22 mouse cellular contexts compared by ENCODE assay signal in genomic region chr2:17825271-17825670, GRCm38 (mm10).
DNase-seq lines count a peak whose midpoint lies in the region; ATAC-seq and TF ChIP-seq lines count a peak whose summit lies in the region.
"Had no signal": no experiment of that assay in that cellular context is flagged by ENCODE, and none has a peak within 500 bp of the region (broad histone marks: within the 10 kb centered on the region; RNA-seq: fewer than 3 reads in every experiment).

No protein-coding gene starts in this region.

- no peaks in the 10 kb centered on the region for H3K9me3 ChIP-seq in embryonic facial prominence, embryonic 14.5 days (ENCODE audit: control insufficient read depth, low read length)
- H3K9me3 ChIP-seq in embryonic facial prominence, embryonic 10.5 days, result no peaks in the 10 kb centered on the region
- no peaks in the 10 kb centered on the region for H3K9me3 ChIP-seq in hindbrain, postnatal 0 days (ENCODE audit: low read length)
- no peaks in the 10 kb centered on the region for H3K9me3 ChIP-seq in hindbrain, embryonic 16.5 days (ENCODE audit: control insufficient read depth, low read length)
- H3K9me3 ChIP-seq: embryonic facial prominence, embryonic 13.5 days; forebrain, embryonic 13.5 days; forebrain, embryonic 15.5 days; G1E had no signal

- no peaks in the 10 kb centered on the region for H3K27me3 ChIP-seq in embryonic facial prominence, embryonic 14.5 days (replicated peaks; ENCODE audit: control insufficient read depth, insufficient read depth, low read length)
- no peaks in the 10 kb centered on the region for H3K27me3 ChIP-seq in embryonic facial prominence, embryonic 10.5 days (replicated peaks; ENCODE audit: low read depth, poor library complexity, severe bottlenecking)
- no peaks in the 10 kb centered on the region for H3K27me3 ChIP-seq in hindbrain, postnatal 0 days (ENCODE audit: insufficient read depth, low read length)
- no peaks in the 10 kb centered on the region for H3K27me3 ChIP-seq in hindbrain, embryonic 16.5 days (replicated peaks; ENCODE audit: control insufficient read depth, insufficient read depth, low read length)
- H3K27me3 ChIP-seq: CH12.LX; embryonic facial prominence, embryonic 13.5 days; forebrain, embryonic 13.5 days; forebrain, embryonic 15.5 days; Patski had no signal

- no peak overlapping the region for H3K27ac ChIP-seq in embryonic facial prominence, embryonic 14.5 days (replicated peaks; ENCODE audit: low read depth, low read length)
- no peak overlapping the region for H3K27ac ChIP-seq in embryonic facial prominence, embryonic 10.5 days (replicated peaks)
- no peak overlapping the region for H3K27ac ChIP-seq in hindbrain, postnatal 0 days
- no peak overlapping the region for H3K27ac ChIP-seq in hindbrain, embryonic 16.5 days (ENCODE audit: low read depth, low read length)
- H3K27ac ChIP-seq: embryonic facial prominence, embryonic 13.5 days; forebrain, embryonic 13.5 days; forebrain, embryonic 15.5 days had no signal

- TF ChIP-seq CTCF in hindbrain, postnatal 0 days (IDR thresholded peaks at IDR 0.05; ENCODE audit: low read depth), result no peak

- H3K4me1 ChIP-seq in embryonic facial prominence, embryonic 14.5 days (ENCODE audit: control insufficient read depth, insufficient read depth, low read length), result no peaks in the 10 kb centered on the region
- no peaks in the 10 kb centered on the region for H3K4me1 ChIP-seq in embryonic facial prominence, embryonic 10.5 days
- H3K4me1 ChIP-seq in hindbrain, postnatal 0 days (ENCODE audit: insufficient read depth, low read length), result no peaks in the 10 kb centered on the region
- H3K4me1 ChIP-seq in hindbrain, embryonic 16.5 days (ENCODE audit: control insufficient read depth, insufficient read depth, low read depth, low read length), result no peaks in the 10 kb centered on the region
- H3K4me1 ChIP-seq: embryonic facial prominence, embryonic 13.5 days; forebrain, embryonic 13.5 days; forebrain, embryonic 15.5 days had no signal

- H3K36me3 ChIP-seq in embryonic facial prominence, embryonic 14.5 days (ENCODE audit: control insufficient read depth, insufficient read depth, low read length), result no peaks in the 10 kb centered on the region
- no peaks in the 10 kb centered on the region for H3K36me3 ChIP-seq in embryonic facial prominence, embryonic 10.5 days (replicated peaks)
- H3K36me3 ChIP-seq in hindbrain, postnatal 0 days (ENCODE audit: insufficient read depth, low read length), result no peaks in the 10 kb centered on the region
- H3K36me3 ChIP-seq in hindbrain, embryonic 16.5 days (ENCODE audit: control insufficient read depth, insufficient read depth, low read length), result no peaks in the 10 kb centered on the region
- H3K36me3 ChIP-seq: embryonic facial prominence, embryonic 13.5 days; forebrain, embryonic 15.5 days; G1E had no signal

- no peak overlapping the region for H3K4me2 ChIP-seq in embryonic facial prominence, embryonic 14.5 days (ENCODE audit: low read depth, low read length)
- no peak overlapping the region for H3K4me2 ChIP-seq in hindbrain, postnatal 0 days (ENCODE audit: low read depth, low read length)
- no peak overlapping the region for H3K4me2 ChIP-seq in hindbrain, embryonic 16.5 days (ENCODE audit: low read length)
- H3K4me2 ChIP-seq: embryonic facial prominence, embryonic 13.5 days; forebrain, embryonic 13.5 days; forebrain, embryonic 15.5 days had no signal

- H3K4me3 ChIP-seq in embryonic facial prominence, embryonic 14.5 days (ENCODE audit: low read depth, low read length), result no peak overlapping the region
- H3K4me3 ChIP-seq in embryonic facial prominence, embryonic 10.5 days, result no peak overlapping the region
- H3K4me3 ChIP-seq in hindbrain, postnatal 0 days (ENCODE audit: low read length), result no peak overlapping the region
- no peak overlapping the region for H3K4me3 ChIP-seq in hindbrain, embryonic 16.5 days (ENCODE audit: low read length)
- H3K4me3 ChIP-seq: embryonic facial prominence, embryonic 13.5 days; forebrain, embryonic 13.5 days; forebrain, embryonic 15.5 days had no signal

- no peak overlapping the region for H3K9ac ChIP-seq in embryonic facial prominence, embryonic 14.5 days (ENCODE audit: low read depth, low read length)
- no peak overlapping the region for H3K9ac ChIP-seq in hindbrain, postnatal 0 days (replicated peaks; ENCODE audit: low read length)
- H3K9ac ChIP-seq in hindbrain, embryonic 16.5 days (ENCODE audit: low read depth, low read length), result no peak overlapping the region
- H3K9ac ChIP-seq: embryonic facial prominence, embryonic 13.5 days; forebrain, embryonic 13.5 days; forebrain, embryonic 15.5 days; forebrain, postnatal 0 days had no signal

- 86% methylated on average over 2 of the region's 2 CpGs for WGBS in embryonic facial prominence, embryonic 14.5 days
- WGBS in embryonic facial prominence, embryonic 10.5 days, result 87% methylated on average over 2 of the region's 2 CpGs
- 73% methylated on average over 2 of the region's 2 CpGs for WGBS in hindbrain, postnatal 0 days
- 81% methylated on average over 2 of the region's 2 CpGs for WGBS in hindbrain, embryonic 16.5 days

- ATAC-seq in embryonic facial prominence, embryonic 14.5 days (ENCODE audit: low read depth), result no peak
- ATAC-seq in hindbrain, postnatal 0 days, result no peak
- ATAC-seq in hindbrain, embryonic 16.5 days, result no peak
- ATAC-seq: activated CD4-positive, CD25-positive, alpha-beta regulatory T cell, adult 4 months; CD4-positive, CD25-positive, alpha-beta regulatory T cell, adult 4 months; forebrain, embryonic 13.5 days; forebrain, embryonic 15.5 days; forebrain, postnatal 0 days; Patski had no signal

- DNase-seq in cerebellum, postnatal 10 days, result peak; percentile 72 to 83
- DNase-seq in cerebellum, adult 8-10 months, result no peak
- peak; percentile 6 for DNase-seq in embryonic facial prominence, embryonic 14.5 days (ENCODE audit: low spot score)
- DNase-seq in embryonic facial prominence, embryonic 10.5 days (ENCODE audit: low spot score), result no peak
- DNase-seq in hindbrain, postnatal 0 days (ENCODE audit: low spot score), result peak; percentile 10
- DNase-seq: adrenal gland, adult 8-10 months; adrenal gland, postnatal 14 days; adrenal gland, postnatal 36 days; B cell, adult 2 months; cerebellum, adult 11-12 months; cerebellum, adult 2 months; cerebellum, postnatal 25 days; forebrain, postnatal 0 days had no signal

Comparison
In these comparisons a context has a peak if more than half of its experiments do, and no peak if none do; other contexts are left out.
1. DNase-seq: peak in cerebellum, postnatal 10 days (2 of 2), embryonic facial prominence, embryonic 14.5 days (single experiment) and hindbrain, postnatal 0 days (single experiment); none in cerebellum, adult 8-10 months (single experiment) and embryonic facial prominence, embryonic 10.5 days (single experiment).